Comparison of ENCODE assay signal across 20 mouse cellular contexts in genomic region chr3:152288276-152288675, GRCm38 (mm10).
"Had no signal": no experiment of that assay in that cellular context is flagged by ENCODE, and none has a peak within 500 bp of the region (broad histone marks: within the 10 kb centered on the region; RNA-seq: fewer than 3 reads in every experiment).

No protein-coding gene starts in this region.

- H3K27me3 ChIP-seq: kidney, embryonic 15.5 days; liver, embryonic 15.5 days; lung, embryonic 15.5 days; megakaryocyte, embryonic 14.5 days; neural tube, embryonic 12.5 days; neural tube, embryonic 15.5 days had no signal

- H3K9ac ChIP-seq: kidney, embryonic 15.5 days; liver, embryonic 15.5 days; lung, embryonic 15.5 days; neural tube, embryonic 12.5 days; neural tube, embryonic 15.5 days had no signal

- H3K27ac ChIP-seq: kidney, embryonic 15.5 days; left cerebral cortex, adult 2 months; liver, embryonic 15.5 days; lung, embryonic 15.5 days; midbrain, embryonic 10.5 days; neural tube, embryonic 12.5 days; neural tube, embryonic 15.5 days; stomach, postnatal 0 days had no signal

- H3K4me3 ChIP-seq: kidney, embryonic 15.5 days; left cerebral cortex, adult 2 months; liver, embryonic 15.5 days; lung, embryonic 15.5 days; megakaryocyte, embryonic 14.5 days; midbrain, embryonic 10.5 days; neural tube, embryonic 12.5 days; neural tube, embryonic 15.5 days had no signal

- H3K4me1 ChIP-seq: kidney, embryonic 15.5 days; liver, embryonic 15.5 days; midbrain, embryonic 10.5 days; neural tube, embryonic 12.5 days; neural tube, embryonic 15.5 days had no signal

- H3K9me3 ChIP-seq: kidney, embryonic 15.5 days; liver, embryonic 15.5 days; lung, embryonic 15.5 days; megakaryocyte, embryonic 14.5 days; midbrain, embryonic 10.5 days; neural tube, embryonic 12.5 days; neural tube, embryonic 15.5 days had no signal

- H3K4me2 ChIP-seq: kidney, embryonic 15.5 days; liver, embryonic 11.5 days; liver, embryonic 15.5 days; lung, embryonic 15.5 days; neural tube, embryonic 12.5 days; neural tube, embryonic 15.5 days had no signal

- DNase-seq: layer of hippocampus, postnatal 36 days; lung, adult 18-20 months; lung, postnatal 10 days; lung, postnatal 36 days; midbrain, embryonic 14.5 days; right cerebral cortex, adult 18-20 months; right cerebral cortex, postnatal 14 days; right cerebral cortex, postnatal 4 days; thymus, adult 2 months; thymus, postnatal 14 days had no signal
